ENCODE assay signal across 8 mouse cellular contexts in genomic region chr15:88868024-88868742, GRCm38 (mm10). TPM values are rescaled to one million over a fixed set of nuclear protein-coding genes. Genes with fewer than 3 reads are reported as not detected.
A peak's percentile ranks its signal among the peaks of the same experiment; 100 is the strongest.
DNase-seq lines count a peak whose midpoint lies in the region; ATAC-seq and TF ChIP-seq lines count a peak whose summit lies in the region.

No protein-coding gene starts in this region.

- no peak overlapping the region for H3K4me2 ChIP-seq in lung, embryonic 15.5 days

- H3K27me3 ChIP-seq in lung, embryonic 15.5 days = no peaks in the 10 kb centered on the region

- peaks cover 20% of the 10 kb centered on the region for H3K4me1 ChIP-seq in embryonic fibroblast, embryonic 13.5 days (ENCODE audit: control insufficient read depth, insufficient read depth, low read length)
- H3K4me1 ChIP-seq in lung, embryonic 15.5 days = peaks cover 46% of the 10 kb centered on the region

- peak overlapping the region; percentile 20; the same call in 1 of the 2 replicates for H3K27ac ChIP-seq in embryonic fibroblast, embryonic 13.5 days (ENCODE audit: insufficient read depth, low read length)
- peak overlapping the region; percentile 64 for H3K27ac ChIP-seq in lung, embryonic 15.5 days

- H3K9me3 ChIP-seq in lung, embryonic 15.5 days = no peaks in the 10 kb centered on the region

- TF ChIP-seq CTCF in embryonic fibroblast, embryonic 13.5 days (IDR thresholded peaks at IDR 0.05; ENCODE audit: borderline replicate concordance, insufficient read depth, low read length) = no peak

- no peak overlapping the region for H3K4me3 ChIP-seq in embryonic fibroblast, embryonic 13.5 days (ENCODE audit: insufficient read depth, low read length)
- no peak overlapping the region for H3K4me3 ChIP-seq in lung, embryonic 15.5 days

- TF ChIP-seq POLR2A in embryonic fibroblast, embryonic 13.5 days (IDR thresholded peaks at IDR 0.05; ENCODE audit: low read depth, low read length) = no peak

- ATAC-seq in lung, embryonic 15.5 days (ENCODE audit: borderline replicate concordance, extremely low read depth, low FRiP score, low TSS enrichment) = no peak

- peak; percentile 68 for DNase-seq in embryo, embryonic 10 days (ENCODE audit: low spot score)
- DNase-seq in embryo, embryonic 10.5 days (ENCODE audit: low spot score) = no peak
- peak; percentile 79 to 80 for DNase-seq in kidney, adult 8-10 months
- DNase-seq in ovary, postnatal 14 days (ENCODE audit: low spot score) = no peak
- no peak for DNase-seq in layer of hippocampus, postnatal 14 days (ENCODE audit: low spot score in 2 of 2)
- DNase-seq in left cerebral cortex, adult 11 months (ENCODE audit: low spot score) = no peak

- no peak overlapping the region for H3K9ac ChIP-seq in lung, embryonic 15.5 days

- WGBS in lung, embryonic 15.5 days = 79% methylated on average over 6 of the region's 6 CpGs

- peaks cover 23% of the 10 kb centered on the region for H3K36me3 ChIP-seq in lung, embryonic 15.5 days

RNA-seq across cellular contexts. Expression of gene Pim3, which starts 6.2 kb away (rescaled TPM):
- polyA plus RNA-seq in embryonic fibroblast, embryonic 13.5 days (2011; ENCODE audit: insufficient read length, low read depth, missing spikeins) = 9.6 and 11.6 TPM in 2 replicates
- polyA plus RNA-seq in lung, embryonic 15.5 days (2015; fragmentation: Nextera tagmentation; extraction: Ambion mirVana) = 65.9 and 70.3 TPM in 2 replicates
- 10 to 100 TPM; 40.8 to 48.4 TPM for total RNA-seq in layer of hippocampus, postnatal 14 days (2021)

RNA-seq across cellular contexts. Expression of gene Creld2, which starts 48.7 kb away (rescaled TPM):
- 29.6 and 34.6 TPM in 2 replicates for polyA plus RNA-seq in embryonic fibroblast, embryonic 13.5 days (2011; ENCODE audit: insufficient read length, low read depth, missing spikeins)
- polyA plus RNA-seq in lung, embryonic 15.5 days (2015; fragmentation: Nextera tagmentation; extraction: Ambion mirVana) = 107 and 110 TPM in 2 replicates
- total RNA-seq in layer of hippocampus, postnatal 14 days (2021) = 10 to 100 TPM; 17.3 to 26.1 TPM

RNA-seq across cellular contexts. Expression of gene Alg12, which starts 49.1 kb away (rescaled TPM):
- 9.1 and 13.0 TPM in 2 replicates for polyA plus RNA-seq in embryonic fibroblast, embryonic 13.5 days (2011; ENCODE audit: insufficient read length, low read depth, missing spikeins)
- 11.7 and 14.4 TPM in 2 replicates for polyA plus RNA-seq in lung, embryonic 15.5 days (2015; fragmentation: Nextera tagmentation; extraction: Ambion mirVana)
- 10 to 100 TPM in 1 of 2 experiments, 1 to 10 TPM in 1; 9.2 to 12.0 TPM for total RNA-seq in layer of hippocampus, postnatal 14 days (2021)

Comparison
In these comparisons a context has a peak if more than half of its experiments do, and no peak if none do; other contexts are left out.
1. DNase-seq: peak in embryo, embryonic 10 days (single experiment) and kidney, adult 8-10 months (2 of 2); none in embryo, embryonic 10.5 days (single experiment), ovary, postnatal 14 days (single experiment), layer of hippocampus, postnatal 14 days (0 of 2) and left cerebral cortex, adult 11 months (single experiment).